Mouse (Mus musculus) lung, adult 2 months (tissue): ENCODE measurements at regions not wholly inside any gene's neighbourhood (a gene's known extent, or its start where the extent isn't known, plus 50 kb on each side); places are given as distances from the start of the nearest gene placed in this dataset.

Experiments used
- CTCF ChIP-seq: fragments of 200-500 bp; IDR thresholded peaks from 2 replicates; pipeline ENCODE4 v1.5.1; 2011; ENCODE audit warnings: mild to moderate bottlenecking, low read length, control low read depth; ENCODE audit not compliant: insufficient read depth
- POLR2A ChIP-seq: fragments of 200-500 bp; IDR thresholded peaks from 2 replicates; pipeline ENCODE4 v1.6.1; 2011; ENCODE audit warnings: low read depth, mild to moderate bottlenecking, control low read depth, low read length, borderline replicate concordance; ENCODE audit errors: extremely low read depth

GRCm38 (mm10) chr13:107410267-107410666 is 388.3 kb upstream of the Kif2a start:
- TF ChIP-seq POLR2A (no peak), CTCF (no peak)
